Mouse (Mus musculus) small intestine, adult 2 months (tissue): ENCODE data around the gene Rasgef1b.

Source experiments
- CTCF ChIP-seq: fragments of 200-500 bp; IDR thresholded peaks from 2 replicates; pipeline ENCODE4 v1.5.1; 2012; ENCODE audit warnings: low read depth, mild to moderate bottlenecking, control low read depth, inconsistent platforms, low read length, moderate library complexity, mixed read lengths; ENCODE audit not compliant: insufficient replicate concordance, insufficient read length; ENCODE audit errors: extremely low read depth
- POLR2A ChIP-seq: fragments of 200-500 bp; IDR thresholded peaks from 2 replicates; pipeline ENCODE4 v1.6.1; 2012; ENCODE audit warnings: low read depth, mild to moderate bottlenecking, control low read depth, inconsistent platforms, low read length, moderate library complexity

- TF ChIP-seq CTCF (no peak), POLR2A (no peak)
Observed at GRCm38 (mm10) chr5:99292287-99292851, 436.5 kb downstream of the Rasgef1b start.
